Mouse (Mus musculus) embryo, embryonic 10 days (tissue): ENCODE measurements around the gene Shisa5.
A peak's percentile ranks its signal among the peaks of the same experiment; 100 is the strongest.

Source experiments
- DNase-seq: peaks from one replicate; pipeline ENCODE4 v3.0.0-alpha.2; 2015; ENCODE audit warnings: low spot score

The Shisa5 gene

DNA sequence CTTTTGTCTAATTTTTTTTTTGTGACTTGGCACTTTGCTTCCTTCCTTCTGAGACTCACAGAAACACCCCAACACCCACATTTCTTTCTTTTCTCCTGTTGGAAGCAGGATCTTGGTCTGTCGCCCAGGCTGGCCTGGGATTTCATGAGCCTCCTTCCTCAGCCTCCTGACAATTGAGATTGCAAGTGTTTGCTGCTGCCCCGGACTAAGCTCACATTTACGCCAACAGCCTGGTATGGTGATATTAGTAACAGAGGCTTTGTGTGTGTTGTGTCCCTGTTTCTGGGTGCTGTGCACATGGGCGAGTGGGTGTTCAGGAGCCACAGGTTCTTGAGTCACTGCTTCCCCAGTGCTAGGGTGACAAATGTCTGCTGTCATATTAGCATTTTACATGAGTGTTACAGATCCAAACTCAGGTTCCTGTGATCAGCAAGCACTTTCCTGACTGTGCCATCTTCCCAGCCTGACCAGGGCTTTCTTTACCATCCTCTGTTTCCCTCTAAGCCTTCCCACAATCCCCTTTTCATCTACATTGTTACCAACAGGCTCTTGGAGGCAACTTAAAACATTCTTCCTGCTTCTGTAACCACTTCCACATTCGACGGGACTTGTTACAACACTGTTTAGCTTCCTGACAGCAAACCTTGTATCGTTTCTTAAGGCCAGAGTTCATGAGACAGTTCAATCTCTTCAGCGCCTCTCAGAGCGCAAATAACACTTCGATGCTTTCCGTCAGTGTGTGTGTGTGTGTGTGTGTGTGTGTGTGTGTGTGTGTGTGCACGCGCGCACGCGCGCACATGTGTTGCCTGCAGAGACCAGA lies 15.3 kb upstream of the Shisa5 start:
- no peak for DNase-seq

DNA sequence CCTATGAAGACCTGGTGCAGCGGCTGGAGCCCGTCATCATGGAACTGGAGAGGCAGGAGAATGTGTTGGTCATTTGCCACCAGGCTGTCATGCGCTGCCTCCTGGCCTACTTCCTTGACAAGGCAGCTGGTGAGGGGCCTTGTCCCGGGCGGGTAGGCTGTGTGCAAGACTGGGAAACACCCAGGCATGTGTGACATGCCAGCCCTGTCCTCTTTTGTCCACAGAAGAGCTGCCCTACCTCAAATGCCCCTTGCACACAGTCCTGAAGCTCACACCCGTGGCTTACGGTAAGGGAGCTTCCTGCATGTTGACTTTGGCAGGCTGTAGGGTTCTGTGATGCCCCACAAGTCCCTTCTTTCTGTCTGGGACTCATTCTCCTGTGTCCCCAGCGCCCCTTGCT lies 10.8 kb upstream of the Shisa5 start:
- DNase-seq = no peak

DNA sequence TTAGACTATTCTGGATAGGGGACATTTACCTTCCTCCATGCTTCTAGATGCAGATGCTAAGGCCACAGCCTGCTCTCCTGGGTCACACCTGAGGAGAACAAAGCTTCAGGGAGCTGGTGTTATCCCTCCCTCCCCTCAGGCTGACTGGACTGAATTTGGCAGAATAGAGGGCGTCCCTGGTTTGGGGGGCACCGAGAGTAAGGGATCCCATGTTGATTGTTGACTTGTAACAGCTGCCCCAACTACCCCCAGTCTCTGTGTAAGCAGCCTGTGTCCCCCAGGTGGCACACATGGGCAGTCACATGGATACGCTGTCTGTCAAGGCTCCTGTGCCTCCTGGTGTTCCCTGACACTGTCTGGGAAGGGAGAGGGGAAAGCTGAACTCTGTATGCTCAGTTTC lies 9.9 kb upstream of the Shisa5 start:
- no peak for DNase-seq

DNA sequence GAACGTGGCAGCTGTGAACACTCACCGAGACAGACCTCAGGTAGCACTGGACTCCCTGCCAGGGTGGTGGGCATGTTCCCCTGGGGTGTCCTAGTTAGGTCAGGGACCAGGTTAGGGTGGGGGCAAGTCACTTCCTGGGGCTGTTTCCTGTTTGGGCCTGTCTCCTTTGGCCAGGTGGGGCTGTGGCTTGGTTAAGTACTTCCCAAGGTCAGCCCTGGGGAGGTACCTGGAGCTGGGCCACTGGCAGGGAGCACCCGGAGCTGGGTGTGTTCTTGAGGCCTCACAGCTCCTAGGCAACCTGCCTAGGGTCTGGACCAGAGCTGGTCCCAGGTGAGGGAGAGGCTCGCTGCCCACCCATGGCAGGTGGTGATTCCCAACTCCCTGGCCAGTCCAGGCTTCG lies 9.4 kb upstream of the Shisa5 start:
- DNase-seq = no peak

DNA sequence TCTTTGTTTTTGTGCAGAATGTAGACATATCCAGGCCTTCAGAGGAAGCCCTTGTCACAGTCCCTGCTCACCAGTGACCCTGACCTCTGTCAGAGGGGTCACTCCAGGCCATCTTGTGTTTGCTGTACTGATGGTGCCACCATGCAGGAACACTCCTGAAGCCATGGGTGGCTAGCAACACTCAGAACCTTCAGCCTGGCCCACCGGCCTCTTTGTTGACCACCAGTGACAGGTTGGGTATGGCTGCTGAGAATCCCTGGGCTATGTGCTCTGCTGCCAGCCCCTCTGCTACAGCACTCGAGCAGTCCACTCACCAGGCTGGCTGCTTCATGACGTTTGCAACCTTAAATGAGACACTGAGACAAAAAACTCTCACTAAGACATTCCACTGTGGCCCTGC lies 8.1 kb upstream of the Shisa5 start:
- DNase-seq = no peak

DNA sequence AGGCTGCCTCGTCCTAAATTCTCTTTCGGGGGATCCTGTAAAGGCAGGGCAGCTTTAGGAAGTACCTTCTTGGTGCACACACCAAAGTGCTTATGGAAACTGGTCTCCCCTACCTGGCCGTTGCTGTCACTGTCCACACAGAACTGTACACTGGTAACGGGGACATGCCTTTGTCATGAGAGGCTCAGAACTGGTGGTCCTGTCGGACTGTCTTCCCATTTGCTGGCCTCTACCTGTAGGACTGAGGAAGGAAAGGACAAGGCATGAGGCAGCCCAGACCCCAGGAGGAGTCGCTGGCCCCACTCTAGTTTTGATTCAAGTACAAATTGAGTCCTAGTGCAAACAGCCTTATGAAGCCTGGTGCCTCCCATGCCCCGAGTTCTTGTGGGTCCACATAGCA lies 7.4 kb upstream of the Shisa5 start:
- no peak for DNase-seq

DNA sequence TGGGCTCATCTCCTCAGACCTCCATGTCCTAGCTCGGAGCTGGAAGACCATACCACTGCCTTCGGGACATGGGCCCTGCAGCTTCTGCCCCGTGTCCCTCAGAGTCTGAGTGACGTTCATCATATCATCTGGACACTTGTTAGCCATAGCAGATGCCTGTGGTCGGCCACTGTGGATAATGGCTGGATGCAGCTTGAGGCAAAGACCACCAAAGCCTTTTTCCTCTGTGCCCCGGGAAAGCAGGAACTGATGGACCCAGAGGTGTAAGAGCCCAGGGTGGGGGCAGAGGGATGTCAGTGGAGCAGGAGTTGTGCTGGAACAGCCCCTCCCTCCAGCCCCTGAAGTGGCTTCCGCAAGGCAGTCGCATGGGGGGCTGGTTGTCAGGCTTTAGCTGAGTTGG lies 6.7 kb upstream of the Shisa5 start:
- DNase-seq = no peak

DNA sequence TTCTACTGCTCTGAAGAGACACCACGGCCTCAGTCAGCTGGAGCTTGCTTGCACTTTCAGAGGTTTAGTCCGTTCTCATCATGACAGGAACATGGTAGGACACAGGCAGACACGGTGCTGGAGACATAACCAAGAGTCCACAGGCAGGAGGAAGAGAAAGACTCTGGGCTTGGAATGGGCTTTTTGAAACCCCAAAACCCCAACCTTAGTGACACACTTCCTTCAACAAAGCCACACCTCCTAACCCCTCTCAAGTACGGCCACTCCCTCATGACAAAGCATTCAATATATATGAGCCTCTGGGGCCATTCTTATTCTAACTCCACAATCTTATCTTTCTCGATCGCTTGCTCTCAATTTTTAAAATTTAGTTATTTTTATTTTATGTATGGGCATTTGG lies 5.9 kb upstream of the Shisa5 start:
- DNase-seq = no peak

DNA sequence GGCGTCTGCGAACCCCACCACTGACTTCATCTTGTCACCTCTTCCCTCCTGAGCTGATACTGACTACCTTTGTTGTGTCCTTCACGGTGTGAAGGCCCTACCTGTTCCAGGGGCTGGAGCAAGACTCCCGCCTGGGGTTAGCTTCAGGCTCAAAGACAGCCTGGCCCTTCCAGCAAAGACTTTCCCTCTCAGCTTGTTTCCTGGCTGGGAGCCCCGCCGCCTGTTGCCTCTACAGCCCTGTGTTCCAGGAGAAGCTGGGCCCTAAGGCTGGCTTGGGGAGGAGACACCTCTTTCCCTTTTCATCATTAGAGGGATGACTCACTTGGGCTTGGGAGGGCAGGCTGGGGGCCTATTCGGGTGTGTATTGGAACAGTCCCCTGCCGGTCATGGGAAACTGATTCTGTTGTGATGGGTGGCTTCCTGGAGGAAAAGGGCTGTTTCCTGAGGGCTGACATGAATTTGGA lies 568 bp downstream of the Shisa5 start:
- DNase-seq = no peak

DNA sequence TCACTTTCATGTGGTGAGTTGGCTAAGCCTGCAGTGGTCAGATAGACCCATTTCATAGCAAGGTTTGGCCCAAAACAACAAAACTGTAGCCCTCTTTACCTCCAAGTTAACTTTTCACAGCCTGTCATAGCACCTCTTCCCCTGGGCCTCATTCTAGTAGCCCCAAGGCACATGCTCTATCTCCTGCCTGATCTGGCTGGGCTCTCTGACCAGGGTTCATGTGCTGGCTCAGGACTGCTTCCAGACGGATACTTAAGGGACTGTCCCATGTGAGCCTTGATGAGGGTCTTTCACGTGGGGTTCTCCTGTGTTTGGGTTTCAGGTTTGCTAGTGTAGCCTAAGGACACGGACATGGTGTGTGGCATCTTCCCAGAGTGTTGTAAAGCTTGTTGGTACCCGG lies 1.3 kb downstream of the Shisa5 start:
- no peak for DNase-seq

DNA sequence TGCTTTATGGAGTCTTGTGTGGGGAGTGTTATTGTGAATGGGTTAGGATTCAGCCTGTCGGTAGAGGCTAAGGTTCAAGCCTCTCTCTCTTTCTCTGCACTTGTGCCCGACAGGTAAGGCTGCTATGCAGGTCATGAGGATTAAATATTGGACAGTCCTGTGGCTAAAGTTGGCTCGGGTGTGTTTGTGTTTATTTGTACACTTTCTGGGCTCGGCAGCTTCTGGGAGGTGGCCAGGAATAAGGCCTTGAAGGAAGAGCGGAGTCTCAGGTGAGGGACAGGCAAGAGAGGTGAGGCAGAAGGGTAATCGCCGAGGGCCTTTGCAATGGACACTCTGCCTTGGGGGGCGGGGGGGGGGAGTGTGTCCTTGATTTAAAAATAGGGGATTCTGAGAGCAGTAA lies 1.9 kb downstream of the Shisa5 start:
- no peak for DNase-seq

DNA sequence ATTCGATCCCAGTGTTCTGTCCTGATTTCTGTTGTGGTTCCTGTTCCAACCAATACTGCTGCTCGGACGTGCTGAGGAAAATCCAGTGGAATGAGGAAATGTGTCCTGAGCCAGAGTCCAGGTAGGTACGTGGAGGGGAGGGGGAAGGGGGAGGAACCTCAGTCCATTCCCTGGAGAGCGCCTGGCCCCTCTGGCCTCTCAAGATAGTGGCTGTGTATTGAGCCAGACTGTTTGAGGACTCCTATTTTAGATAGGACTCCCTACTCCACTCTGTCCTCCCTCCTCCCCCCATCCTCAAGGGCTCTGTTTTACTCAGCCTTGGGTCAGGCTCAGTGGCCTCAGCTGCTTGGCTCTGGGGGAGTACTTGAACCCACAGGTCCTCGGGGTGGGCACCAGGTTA lies 2.5 kb downstream of the Shisa5 start:
- no peak for DNase-seq

DNA sequence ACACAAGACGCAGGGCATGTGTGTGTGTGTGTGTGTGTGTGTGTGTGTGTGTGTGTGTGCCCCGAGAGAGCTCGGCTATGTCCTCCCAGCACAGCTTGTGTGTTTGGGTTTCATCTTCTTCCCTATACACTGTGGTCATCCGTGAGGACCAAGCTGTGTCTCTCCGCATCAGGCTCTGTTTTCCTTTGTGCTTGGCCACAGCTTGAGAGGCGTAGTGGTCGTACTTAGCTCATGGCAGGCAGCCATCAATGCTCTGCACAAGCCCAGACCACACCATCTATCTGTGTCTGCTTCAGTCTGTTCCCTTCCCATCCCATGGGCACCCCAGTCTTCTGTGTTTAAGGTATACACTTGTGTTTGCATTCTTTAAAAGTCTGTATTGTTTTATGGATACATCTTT lies 3.0 kb downstream of the Shisa5 start:
- DNase-seq = no peak

DNA sequence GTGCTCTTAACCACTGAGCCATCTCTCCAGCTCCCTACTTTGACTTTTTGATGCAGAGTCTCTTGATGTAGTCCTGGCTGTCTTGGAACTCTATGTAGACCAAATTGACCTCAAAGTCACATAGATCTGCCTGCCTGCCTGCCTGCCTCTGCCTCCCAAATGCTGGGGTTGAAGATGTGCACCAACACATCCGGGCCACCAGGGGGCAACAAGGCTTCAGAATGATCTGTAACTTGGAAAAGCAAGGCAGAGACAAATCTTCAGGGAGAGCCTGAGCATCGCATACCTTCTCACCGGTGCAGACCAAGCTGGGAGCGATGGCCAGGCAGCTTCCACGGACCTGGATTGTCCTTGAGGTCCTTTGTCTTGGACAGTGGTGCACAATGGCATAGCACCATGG lies 7.9 kb downstream of the Shisa5 start:
- DNase-seq = peak; percentile 65

DNA sequence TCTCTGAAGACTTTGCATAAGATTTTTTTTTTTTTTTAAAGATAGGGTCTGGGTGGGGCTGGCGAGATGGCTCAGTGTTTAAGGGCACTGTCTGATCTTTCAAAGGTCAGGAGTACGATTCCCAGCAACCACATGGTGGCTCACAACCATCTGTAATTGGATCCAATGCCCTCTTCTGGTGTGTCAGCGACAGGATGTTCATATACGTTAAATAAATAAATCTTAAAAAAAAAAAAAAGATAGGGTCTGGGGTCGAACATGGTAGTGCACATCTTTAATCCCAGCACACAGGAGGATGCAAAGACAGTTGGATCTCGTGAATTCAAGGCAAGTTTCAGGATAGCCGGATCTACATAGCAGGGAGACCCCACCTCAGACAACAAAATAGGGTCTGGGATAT lies 11.0 kb downstream of the Shisa5 start:
- no peak for DNase-seq

DNA sequence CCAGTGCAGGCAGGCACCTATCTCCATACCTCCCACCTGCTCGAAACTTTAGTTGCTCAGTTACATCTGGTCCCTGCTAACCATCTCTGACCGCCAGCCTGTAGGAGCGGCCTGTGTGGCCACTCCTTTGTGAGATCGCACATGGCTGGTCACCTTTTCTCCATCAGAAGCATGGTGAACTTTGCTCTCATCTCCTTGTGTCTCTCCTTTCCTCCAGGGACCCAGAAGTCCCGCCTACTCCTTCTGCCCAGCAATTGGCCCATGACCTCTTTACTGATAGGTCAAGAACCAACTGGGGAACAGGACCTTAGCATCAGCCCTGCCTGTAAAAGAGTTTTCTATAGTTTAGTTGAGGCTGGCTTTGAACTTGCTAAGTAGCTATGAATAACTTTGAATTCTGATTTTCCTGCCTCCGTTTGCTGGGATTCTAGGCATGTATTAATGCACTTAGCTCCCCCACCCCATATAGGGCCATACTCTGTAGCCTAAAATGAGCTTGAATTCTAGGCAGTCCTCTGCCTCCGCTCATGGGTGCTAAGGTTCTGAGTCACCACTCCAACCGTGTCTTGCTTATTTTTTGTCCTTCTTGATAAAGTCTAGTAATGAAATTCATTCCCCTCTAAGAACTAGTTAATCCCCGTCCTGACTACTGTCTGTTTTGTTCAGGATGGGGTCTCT lies 11.8 kb downstream of the Shisa5 start:
- no peak for DNase-seq

DNA sequence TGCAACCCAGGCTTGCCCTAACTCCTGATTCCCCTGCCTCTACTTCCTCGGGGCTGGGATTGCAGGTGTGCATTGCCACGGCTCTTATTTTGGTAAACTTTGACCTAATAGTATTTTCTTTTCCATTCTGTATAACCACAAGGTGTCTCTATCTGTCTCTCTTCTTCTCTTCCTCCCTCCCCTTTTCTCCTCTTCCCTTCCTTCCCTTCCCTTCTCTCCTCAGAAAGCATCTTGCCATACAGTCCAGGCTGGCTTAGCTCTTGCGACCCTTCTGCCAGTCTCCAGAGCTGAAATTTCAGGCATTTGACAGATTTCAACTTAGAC lies 12.3 kb downstream of the Shisa5 start:
- no peak for DNase-seq

DNA sequence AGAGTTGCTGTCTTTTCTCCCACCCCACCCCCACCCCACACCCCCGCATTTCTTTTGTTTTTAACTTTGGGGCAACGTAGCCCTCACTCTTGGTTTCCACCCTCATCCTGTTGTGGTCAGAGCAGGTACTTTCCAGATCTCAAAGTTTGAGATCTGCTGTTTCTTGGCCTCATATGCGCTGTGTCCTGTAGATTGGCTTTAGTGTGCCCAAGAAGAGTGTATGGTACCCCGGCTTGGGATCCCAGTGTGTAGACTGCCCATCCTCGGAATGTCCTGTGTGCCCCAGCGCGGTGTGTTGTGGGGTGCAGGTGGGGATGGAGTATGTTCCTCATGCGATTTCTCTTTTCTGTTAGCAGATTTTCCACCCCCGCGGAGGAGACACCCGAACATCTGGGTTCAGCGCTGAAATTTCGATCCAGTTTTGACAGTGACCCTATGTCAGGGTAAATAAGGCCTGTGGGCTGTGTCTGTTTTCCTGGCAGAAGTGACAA lies 12.7 kb downstream of the Shisa5 start:
- no peak for DNase-seq

DNA sequence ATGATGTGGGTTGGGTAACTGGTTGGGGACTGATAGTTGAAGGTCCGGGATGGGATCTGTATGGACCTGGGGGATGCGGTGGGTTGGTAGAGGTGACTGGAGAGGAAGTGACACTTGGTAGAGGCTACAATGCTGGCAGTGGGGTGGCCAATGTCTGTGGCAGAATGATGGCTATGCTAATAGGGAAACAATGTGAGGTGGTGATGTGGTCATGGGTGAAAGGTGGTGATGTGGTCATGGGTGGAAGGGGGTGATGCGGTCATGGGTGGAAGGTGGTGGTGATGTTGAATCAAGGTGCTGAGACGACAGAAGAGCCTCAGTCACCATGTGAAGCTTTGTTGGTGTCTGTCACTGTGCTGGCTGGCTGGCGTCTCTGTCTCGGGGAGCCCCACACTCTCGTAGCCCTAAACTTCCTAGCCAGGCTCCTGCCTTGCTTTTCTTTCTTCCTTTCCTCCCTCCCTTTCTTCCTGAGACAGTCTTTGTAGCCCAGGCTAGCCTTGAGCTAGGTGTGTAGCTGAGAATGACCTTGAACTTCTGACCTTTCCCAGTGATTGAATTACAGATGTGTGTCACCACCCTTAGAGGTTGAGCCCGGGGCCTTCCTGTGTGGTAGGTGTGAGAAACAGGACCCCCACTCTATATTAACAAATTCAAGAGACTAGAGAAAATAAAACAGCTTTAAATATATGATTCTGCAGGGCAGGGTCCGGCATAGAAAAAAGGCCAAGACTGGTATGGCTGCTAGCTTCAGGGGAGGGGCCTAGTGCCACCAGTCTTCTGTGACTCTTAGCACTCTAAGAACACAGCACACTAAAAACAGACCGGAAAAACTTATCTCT lies 13.5 kb downstream of the Shisa5 start:
- no peak for DNase-seq

DNA sequence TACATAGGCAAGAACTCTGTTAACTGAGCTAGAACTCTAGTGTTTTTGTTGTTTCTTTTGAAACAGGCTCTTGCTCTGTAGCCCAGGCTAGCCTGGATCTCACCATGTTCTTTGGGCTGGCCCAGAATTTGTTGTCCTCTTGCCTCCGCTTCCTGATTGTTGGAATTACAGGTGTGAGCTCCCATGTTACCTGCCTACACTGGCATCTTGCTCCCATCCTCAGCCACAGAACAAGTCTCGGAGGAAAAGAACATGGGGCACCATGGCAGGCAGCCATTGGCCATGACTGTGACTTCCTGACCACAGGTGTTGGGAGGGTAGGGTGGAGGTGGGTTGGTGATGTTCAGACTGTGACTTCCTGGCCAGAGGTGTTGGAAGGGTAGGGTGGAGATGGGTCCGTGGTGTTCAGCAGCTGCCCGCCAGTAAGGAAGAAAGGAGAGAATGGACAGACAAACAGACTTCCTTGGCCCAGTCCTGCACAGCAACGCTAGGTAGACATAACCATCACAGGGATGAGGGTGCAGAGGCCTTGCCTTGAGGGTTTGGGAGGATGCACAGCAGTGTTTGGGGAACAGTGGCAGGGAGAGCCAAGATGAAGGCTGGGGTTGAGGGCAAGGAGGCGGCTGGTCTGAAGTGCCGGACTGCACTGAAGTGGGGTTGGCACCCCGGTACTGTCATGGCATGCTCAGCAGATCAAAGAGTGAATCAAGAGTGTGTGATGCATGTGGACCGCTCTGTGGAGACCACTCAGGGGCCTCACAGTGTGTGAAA lies 14.3 kb downstream of the Shisa5 start:
- no peak for DNase-seq

DNA sequence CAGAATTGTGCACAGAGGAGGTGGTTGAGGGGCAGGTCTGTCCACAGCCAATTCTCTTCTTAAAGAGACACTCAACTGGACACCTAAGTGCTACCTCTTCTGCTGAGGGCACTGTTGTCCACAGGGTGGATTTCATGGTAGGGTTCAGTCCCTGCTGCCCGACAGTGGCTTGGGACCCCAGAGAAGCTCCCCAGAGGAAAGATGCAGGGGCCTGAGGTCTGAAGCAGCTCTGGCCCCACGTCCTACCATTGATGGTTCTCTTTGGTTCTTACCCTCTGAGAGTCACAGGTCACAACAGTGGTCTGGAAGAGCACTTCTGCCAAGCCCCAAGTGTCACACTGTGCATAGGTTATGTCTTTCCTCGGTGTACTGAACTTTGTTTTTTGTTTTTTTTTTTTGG lies 15.0 kb downstream of the Shisa5 start:
- no peak for DNase-seq

DNA sequence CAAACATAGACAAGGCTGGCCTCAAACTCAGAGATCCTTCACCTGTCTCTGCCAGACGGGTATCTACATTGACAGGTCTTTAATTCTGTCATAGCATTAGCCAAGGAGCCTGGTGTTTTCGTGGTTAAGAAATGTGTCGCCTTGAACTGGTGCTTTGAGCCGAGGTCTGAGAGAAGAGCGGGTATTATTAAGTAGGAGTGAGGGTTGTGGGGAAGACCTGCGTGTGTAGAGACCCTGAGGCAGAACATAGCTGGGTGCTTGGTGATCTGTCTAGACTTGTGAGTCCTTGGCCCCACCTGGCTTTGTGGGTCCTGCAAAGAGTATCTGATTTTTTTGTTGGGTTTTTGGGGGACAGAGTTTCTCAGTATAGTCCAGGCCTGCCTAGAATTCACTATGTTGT lies 15.5 kb downstream of the Shisa5 start:
- DNase-seq = no peak
